Mouse (Mus musculus): ENCODE results near the gene Fhl5. TPM values are rescaled to one million over a fixed set of nuclear protein-coding genes. Genes with fewer than 3 reads are reported as not detected.

The Fhl5 gene
- total RNA-seq, 1 experiment from 2014 or later = not detected

Other genes starting within 250 kb of the Fhl5 start
- gene Ufl1, start 38.9 kb upstream of the Fhl5 start, total RNA-seq (2017) = 17.7 and 22.8 TPM in 2 replicates

Measured in neutrophil, adult 5-6 weeks (primary cell).